Mouse (Mus musculus) right cerebral cortex, postnatal 4 days (tissue): ENCODE measurements around the gene Bglap2.

Experiments
- DNase-seq: peaks from one replicate; pipeline ENCODE4 v3.0.0-alpha.2; 2022

Bglap2 gene

DNA sequence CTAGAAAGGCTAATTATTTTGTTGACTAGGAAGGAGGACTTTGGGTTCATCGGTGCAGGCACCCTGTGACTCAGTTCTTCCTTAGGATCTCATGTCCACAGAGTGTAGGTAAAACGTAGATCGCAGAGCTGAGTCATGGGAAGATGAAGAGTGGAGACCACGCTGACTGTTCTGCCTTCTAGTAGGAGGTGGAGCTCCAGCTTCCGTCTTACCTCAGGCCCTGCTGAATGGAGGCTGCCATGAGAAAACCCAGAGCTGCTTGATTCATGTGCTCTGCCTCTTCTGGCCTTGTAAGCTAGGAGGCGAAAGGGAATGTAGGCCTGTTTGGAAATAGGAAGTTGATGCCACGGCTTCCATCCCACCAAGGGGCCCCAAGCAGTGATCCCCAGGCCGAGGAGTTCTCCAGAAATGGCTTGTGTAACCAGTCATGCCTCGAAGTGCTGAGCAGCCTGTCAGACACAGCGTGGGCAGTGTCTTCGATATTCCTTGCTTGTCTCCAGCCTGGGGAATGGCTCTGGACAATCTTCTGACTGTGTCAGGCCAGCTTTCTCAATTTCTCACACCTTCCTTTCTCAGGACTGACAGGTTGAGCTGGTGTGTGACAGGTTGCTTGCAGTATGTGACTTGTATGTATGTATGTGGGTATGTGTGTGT lies 41.0 kb downstream of the Bglap2 start:
- no peak for DNase-seq

- DNase-seq: peak; percentile 92
Observed at GRCm38 (mm10) chr3:88336058-88337013, 42.2 kb downstream of the Bglap2 start, which contains the start of the genes Tmem79 and Smg5. Gene Tmem79, minus strand, starts transcription at chr3:88336148. Gene Smg5, plus strand, starts transcription at chr3:88336260.

DNA sequence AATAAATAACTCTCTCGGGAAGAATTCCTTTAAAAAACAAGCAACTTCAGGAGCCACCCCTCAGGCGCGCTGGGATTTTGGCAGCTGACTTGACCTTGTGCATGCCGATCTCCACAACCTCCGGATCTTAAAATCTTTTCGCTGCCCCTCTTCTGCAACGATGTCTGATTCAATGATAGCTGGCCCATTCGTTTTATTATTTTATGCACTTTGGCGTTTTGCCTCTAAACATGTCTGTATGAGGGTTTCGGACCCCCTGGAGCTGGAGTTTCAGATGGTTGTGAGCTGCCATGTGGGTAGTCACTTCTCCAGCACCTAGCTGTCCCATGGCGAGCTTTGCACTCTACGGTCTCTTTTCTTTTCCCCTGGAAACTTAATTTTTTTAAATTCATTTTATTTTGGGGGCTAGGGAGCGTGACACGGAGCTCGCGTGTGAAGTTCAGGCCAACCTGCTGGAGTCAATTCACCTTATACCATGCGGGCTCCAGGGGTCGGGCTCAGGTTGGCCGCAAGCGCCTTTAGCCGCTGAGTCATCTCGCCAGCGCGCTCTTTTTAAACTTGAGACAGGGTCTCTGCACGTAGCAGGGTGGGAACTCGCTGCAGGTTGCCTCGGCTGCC lies 43.0 kb downstream of the Bglap2 start:
- DNase-seq: no peak

GRCm38 (mm10) chr3:88334902-88335435 lies 43.5 kb downstream of the Bglap2 start:
- DNase-seq: no peak

GRCm38 (mm10) chr3:88334029-88334658 lies 44.4 kb downstream of the Bglap2 start:
- no peak for DNase-seq

DNA sequence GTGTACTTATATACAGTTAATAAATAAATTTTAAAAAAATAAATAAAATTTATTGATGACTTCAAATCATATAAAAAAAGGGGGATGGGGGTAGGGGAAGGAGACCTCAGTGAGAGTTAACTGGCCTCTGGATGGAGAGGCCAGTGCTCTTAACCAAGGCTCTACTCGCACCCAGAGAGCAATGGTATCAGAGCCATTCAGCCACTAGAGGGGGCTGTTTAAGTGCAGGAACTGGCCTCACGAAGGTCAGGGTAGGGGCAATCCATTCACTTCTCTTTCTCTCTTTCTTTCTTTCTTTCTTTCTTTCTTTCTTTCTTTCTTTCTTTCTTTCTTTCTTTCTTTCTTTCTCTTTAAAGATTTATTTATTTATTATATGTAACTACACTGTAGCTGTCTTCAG lies 47.2 kb downstream of the Bglap2 start:
- DNase-seq: no peak

DNA sequence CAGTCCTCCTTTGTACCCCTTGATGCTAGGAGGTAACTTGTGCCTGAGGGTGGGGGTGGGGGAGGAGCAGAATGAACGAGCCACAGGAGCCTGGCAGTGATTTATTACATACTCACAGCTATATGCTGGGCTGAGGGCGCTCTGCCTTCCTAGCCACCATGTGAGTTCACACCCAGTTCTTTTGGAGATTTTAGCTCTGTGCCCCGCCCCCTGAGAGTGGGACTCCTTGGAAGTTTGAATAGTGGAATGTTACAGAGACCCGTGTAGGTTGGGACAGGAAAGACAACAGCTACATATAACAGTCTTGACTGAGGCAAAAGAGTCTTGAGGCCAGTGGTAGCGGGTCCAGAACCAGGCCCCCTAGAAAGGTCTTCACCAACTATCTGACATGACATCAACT lies 49.5 kb downstream of the Bglap2 start:
- DNase-seq: no peak
